Mouse (Mus musculus): ENCODE data around the gene Gcg.

- no peak for TF ChIP-seq CTCF (IDR thresholded peaks at IDR 0.05; ENCODE audit: low read depth)
- no peak for TF ChIP-seq EP300 (IDR thresholded peaks at IDR 0.05; ENCODE audit: low read depth)
These were observed 33.6 kb downstream of the Gcg start for GRCm38 (mm10) chr2:62449692-62450346.

All from liver, embryonic 14.5 days (tissue).